Comparison of ENCODE assay signal across 17 mouse cellular contexts in the genomic region with DNA sequence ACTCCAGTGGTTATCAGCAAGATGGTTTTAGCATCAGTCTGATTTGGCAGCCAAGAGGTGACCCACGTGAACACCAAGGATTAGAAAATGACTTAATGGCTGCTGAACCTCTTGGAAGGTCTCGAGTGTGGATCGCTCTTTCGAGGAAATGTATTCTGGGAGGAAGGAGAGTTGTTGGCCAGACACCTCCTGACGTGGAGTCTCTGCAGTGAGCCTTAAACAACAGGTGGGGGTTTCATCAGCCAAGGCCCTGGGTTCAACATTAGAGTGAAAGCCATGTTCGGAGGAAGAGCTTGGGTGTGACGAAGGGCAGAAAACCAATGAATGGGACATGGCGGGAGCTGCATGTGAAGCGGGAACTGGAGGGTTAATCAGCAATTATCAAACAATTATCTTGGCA. TPM values are rescaled to one million over a fixed set of nuclear protein-coding genes. Genes with fewer than 3 reads are reported as not detected.
"Had no signal": no experiment of that assay in that cellular context is flagged by ENCODE, and none has a peak within 500 bp of the region (broad histone marks: within the 10 kb centered on the region; RNA-seq: fewer than 3 reads in every experiment).

No protein-coding gene starts in this region.

- DNase-seq: retina, postnatal 1 day; right cerebral cortex, adult 18-20 months; right cerebral cortex, postnatal 14 days; right cerebral cortex, postnatal 25 days; right cerebral cortex, postnatal 4 days; spleen, adult 18-20 months; thymus, adult 18-20 months; thymus, adult 2 months; thymus, postnatal 14 days; thymus, postnatal 25 days; thymus, postnatal 36 days; thymus, postnatal 4 days had no signal

- H3K9me3 ChIP-seq: neural tube, embryonic 13.5 days; neural tube, embryonic 15.5 days; stomach, embryonic 15.5 days had no signal

- H3K27ac ChIP-seq: neural tube, embryonic 13.5 days; neural tube, embryonic 15.5 days; stomach, embryonic 15.5 days; stomach, postnatal 0 days had no signal

- H3K4me3 ChIP-seq: neural tube, embryonic 13.5 days; neural tube, embryonic 15.5 days; stomach, embryonic 15.5 days had no signal

- H3K27me3 ChIP-seq: neural tube, embryonic 13.5 days; neural tube, embryonic 15.5 days; stomach, embryonic 15.5 days had no signal

- H3K4me2 ChIP-seq: neural tube, embryonic 13.5 days; neural tube, embryonic 15.5 days; stomach, embryonic 15.5 days had no signal

- H3K9ac ChIP-seq: neural tube, embryonic 13.5 days; neural tube, embryonic 15.5 days; stomach, embryonic 15.5 days had no signal

RNA-seq across cellular contexts. Expression of a gene that starts 3.8 kb away (rescaled TPM):
- total RNA-seq: neutrophil, adult 5-6 weeks had no signal
